Mouse (Mus musculus): ENCODE measurements around the gene Cdk1. TPM values are rescaled to one million over a fixed set of nuclear protein-coding genes. Genes with fewer than 3 reads are reported as not detected.

Cdk1 gene
- polyA plus RNA-seq, 1 experiment from 2014 or later, result 546 TPM

GRCm38 (mm10) chr10:69288720-69289119 is 64.0 kb downstream of the Cdk1 start:
- WGBS, result 84% methylated on average over 6 of the region's 6 CpGs
- no peaks in the 10 kb centered on the region for H3K9me3 ChIP-seq (replicated peaks)

DNA sequence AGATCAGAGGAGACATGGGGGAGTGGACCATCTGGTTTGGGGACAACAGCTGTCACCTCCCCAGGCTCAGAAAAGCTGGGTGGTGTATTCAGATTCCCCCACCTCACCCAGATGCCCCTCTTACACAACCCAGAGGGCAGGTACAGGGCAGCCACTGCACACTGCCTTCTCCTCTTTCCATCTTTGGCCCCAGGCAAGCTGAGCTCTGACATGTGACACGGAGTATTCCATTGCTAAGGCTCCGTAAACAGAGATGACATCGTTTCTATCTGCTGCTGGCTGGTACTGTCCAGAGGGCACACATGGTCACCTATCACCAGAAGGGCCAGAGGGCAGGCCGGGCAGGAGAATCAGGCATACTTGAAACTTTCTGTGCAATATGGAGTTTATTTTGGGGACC is 64.7 kb downstream of the Cdk1 start:
- Histone ChIP-seq H3K27ac (no peak overlapping the region), H3K27me3 (ENCODE audit: low read depth, poor library complexity, severe bottlenecking) (peaks cover 26% of the 10 kb centered on the region), H3K36me3 (peaks cover 38% of the 10 kb centered on the region), H3K4me1 (no peaks in the 10 kb centered on the region), H3K9me3 (replicated peaks) (no peaks in the 10 kb centered on the region), H3K4me3 (no peak overlapping the region)
- 93% methylated on average over 4 of the region's 4 CpGs for WGBS
- no peak for DNase-seq (ENCODE audit: low spot score)

More at GRCm38 (mm10) chr10:69288720-69289119, 64.0 kb downstream of the Cdk1 start:
- peaks cover 36% of the 10 kb centered on the region for H3K36me3 ChIP-seq
- no peak for DNase-seq (ENCODE audit: low spot score)
- H3K4me1 ChIP-seq, result no peaks in the 10 kb centered on the region
- no peak overlapping the region for H3K27ac ChIP-seq
- H3K4me3 ChIP-seq, result no peak overlapping the region
- peaks cover 19% of the 10 kb centered on the region; the same call in 1 of the 2 replicates for H3K27me3 ChIP-seq (ENCODE audit: low read depth, poor library complexity, severe bottlenecking)

GRCm38 (mm10) chr10:69286939-69287338 is 65.8 kb downstream of the Cdk1 start:
- Histone ChIP-seq H3K4me1 (no peaks in the 10 kb centered on the region), H3K27ac (no peak overlapping the region), H3K27me3 (ENCODE audit: low read depth, poor library complexity, severe bottlenecking) (peaks cover 37% of the 10 kb centered on the region), H3K4me3 (no peak overlapping the region), H3K9me3 (replicated peaks) (no peaks in the 10 kb centered on the region), H3K36me3 (peaks cover 46% of the 10 kb centered on the region)
- 96% methylated on average over 3 of the region's 3 CpGs for WGBS
- DNase-seq (ENCODE audit: low spot score), result no peak

Other genes starting within 250 kb of the Cdk1 start
- gene Rhobtb1, start 201.5 kb downstream of the Cdk1 start, polyA plus RNA-seq (2016; fragmentation: Nextera tagmentation; extraction: Ambion mirVana), result 15.3 and 20.2 TPM in 2 replicates
- gene A930033H14Rik, start 139.8 kb downstream of the Cdk1 start, polyA plus RNA-seq (2016; fragmentation: Nextera tagmentation; extraction: Ambion mirVana), result 1.0 and 1.6 TPM in 2 replicates
- gene Ank3, start 45.8 kb upstream of the Cdk1 start, polyA plus RNA-seq (2016; fragmentation: Nextera tagmentation; extraction: Ambion mirVana), result 23.9 and 26.1 TPM in 2 replicates

Measured in limb, embryonic 10.5 days (tissue).